Mouse (Mus musculus): Measurements from ENCODE around the gene Zfp804b. TPM values are rescaled to one million over a fixed set of nuclear protein-coding genes. Genes with fewer than 3 reads are reported as not detected.

Gene Zfp804b
- polyA plus RNA-seq, 1 experiment = not detected

GRCm38 (mm10) chr5:7276659-7277455 lies 67.7 kb downstream of the Zfp804b start:
- TF ChIP-seq POLR2A (IDR thresholded peaks at IDR 0.05; ENCODE audit: low read depth, low read length) = no peak
- no peak for TF ChIP-seq CTCF (conservative IDR thresholded peaks at IDR 0.05; ENCODE audit: insufficient read depth, insufficient read length, low read depth, low read length)
- no peaks in the 10 kb centered on the region for H3K27me3 ChIP-seq (replicated peaks; ENCODE audit: control insufficient read depth, insufficient read depth, low read length)
- DNase-seq = no peak
- no peaks in the 10 kb centered on the region for H3K4me1 ChIP-seq (ENCODE audit: control insufficient read depth, insufficient read depth, low read length)
- no peak overlapping the region for H3K27ac ChIP-seq (ENCODE audit: insufficient read depth, low read depth, low read length)
- WGBS = 82% methylated on average over 7 of the region's 7 CpGs
- H3K4me3 ChIP-seq (ENCODE audit: insufficient read depth, low read depth, low read length) = no peak overlapping the region
- no peaks in the 10 kb centered on the region for H3K36me3 ChIP-seq (ENCODE audit: control insufficient read depth, insufficient read depth, low read length)

GRCm38 (mm10) chr5:7177589-7177988 lies 167.0 kb downstream of the Zfp804b start:
- WGBS = 89% methylated on average over 9 of the region's 9 CpGs
- H3K36me3 ChIP-seq (ENCODE audit: control insufficient read depth, insufficient read depth, low read length) = no peaks in the 10 kb centered on the region

DNA sequence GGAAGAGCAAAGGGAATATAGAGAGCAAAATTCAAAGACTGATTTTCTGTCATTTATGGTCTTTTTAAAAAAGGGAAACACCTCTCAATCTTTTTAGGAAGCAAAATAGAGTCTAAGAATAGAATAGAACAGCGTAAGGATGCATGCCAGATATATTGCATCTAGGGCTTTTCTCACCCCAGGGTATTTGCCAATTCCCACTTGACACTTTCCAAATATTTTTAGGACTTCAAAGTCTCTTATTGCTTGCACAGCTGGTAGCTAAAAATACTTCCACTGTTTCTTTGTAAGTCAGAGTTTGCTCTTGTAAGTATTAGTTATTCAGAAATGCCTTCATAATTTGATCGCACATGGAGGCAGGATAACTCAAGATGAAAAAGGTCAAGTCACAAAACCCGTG lies 204.9 kb downstream of the Zfp804b start:
- WGBS = 71% methylated on average over 3 of the region's 3 CpGs
- Histone ChIP-seq H3K36me3 (ENCODE audit: control insufficient read depth, insufficient read depth, low read length) (no peaks in the 10 kb centered on the region), H3K27ac (ENCODE audit: insufficient read depth, low read depth, low read length) (no peak overlapping the region), H3K27me3 (replicated peaks; ENCODE audit: control insufficient read depth, insufficient read depth, low read length) (no peaks in the 10 kb centered on the region), H3K4me1 (ENCODE audit: control insufficient read depth, insufficient read depth, low read length) (no peaks in the 10 kb centered on the region), H3K4me3 (ENCODE audit: insufficient read depth, low read depth, low read length) (no peak overlapping the region)
- no peak for DNase-seq
- TF ChIP-seq CTCF (conservative IDR thresholded peaks at IDR 0.05; ENCODE audit: insufficient read depth, insufficient read length, low read depth, low read length) (no peak), POLR2A (IDR thresholded peaks at IDR 0.05; ENCODE audit: low read depth, low read length) (no peak)

More at GRCm38 (mm10) chr5:7177589-7177988, 167.0 kb downstream of the Zfp804b start:
- H3K4me3 ChIP-seq (ENCODE audit: insufficient read depth, low read depth, low read length) = no peak overlapping the region
- H3K27me3 ChIP-seq (replicated peaks; ENCODE audit: control insufficient read depth, insufficient read depth, low read length) = no peaks in the 10 kb centered on the region
- no peak overlapping the region for H3K27ac ChIP-seq (ENCODE audit: insufficient read depth, low read depth, low read length)
- H3K4me1 ChIP-seq (ENCODE audit: control insufficient read depth, insufficient read depth, low read length) = no peaks in the 10 kb centered on the region
- no peak for DNase-seq
- no peak for TF ChIP-seq POLR2A (IDR thresholded peaks at IDR 0.05; ENCODE audit: low read depth, low read length)
- TF ChIP-seq CTCF (conservative IDR thresholded peaks at IDR 0.05; ENCODE audit: insufficient read depth, insufficient read length, low read depth, low read length) = no peak

DNA sequence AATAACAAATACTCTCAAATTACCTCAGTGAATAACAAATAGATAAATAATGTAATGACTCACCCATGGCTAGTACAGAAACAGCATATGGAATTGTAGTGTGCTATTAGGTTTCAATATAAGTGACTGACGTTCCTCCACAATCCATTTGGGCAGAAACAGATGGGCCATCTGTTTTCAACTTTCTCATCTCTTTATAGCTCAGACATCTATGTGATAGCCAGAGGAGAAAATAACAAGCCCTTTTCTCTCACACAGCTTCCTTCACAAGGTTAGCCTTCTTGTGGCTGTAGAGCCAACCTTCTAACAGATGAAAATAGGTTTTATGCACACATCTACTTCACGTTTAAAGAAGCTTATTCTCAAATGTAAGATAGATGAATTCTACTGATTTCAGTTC lies 242.2 kb downstream of the Zfp804b start:
- Histone ChIP-seq H3K36me3 (ENCODE audit: control insufficient read depth, insufficient read depth, low read length) (no peaks in the 10 kb centered on the region), H3K27me3 (replicated peaks; ENCODE audit: control insufficient read depth, insufficient read depth, low read length) (no peaks in the 10 kb centered on the region; the same call in 1 of the 2 replicates), H3K4me1 (ENCODE audit: control insufficient read depth, insufficient read depth, low read length) (no peaks in the 10 kb centered on the region), H3K4me3 (ENCODE audit: insufficient read depth, low read depth, low read length) (no peak overlapping the region), H3K27ac (ENCODE audit: insufficient read depth, low read depth, low read length) (no peak overlapping the region)
- no peak for DNase-seq
- WGBS = 54% methylated on average over 2 of the region's 2 CpGs
- TF ChIP-seq CTCF (conservative IDR thresholded peaks at IDR 0.05; ENCODE audit: insufficient read depth, insufficient read length, low read depth, low read length) (no peak), POLR2A (IDR thresholded peaks at IDR 0.05; ENCODE audit: low read depth, low read length) (no peak)

GRCm38 (mm10) chr5:7073936-7074631 lies 270.5 kb downstream of the Zfp804b start:
- Histone ChIP-seq H3K4me3 (ENCODE audit: insufficient read depth, low read depth, low read length) (no peak overlapping the region), H3K36me3 (ENCODE audit: control insufficient read depth, insufficient read depth, low read length) (no peaks in the 10 kb centered on the region), H3K4me1 (ENCODE audit: control insufficient read depth, insufficient read depth, low read length) (no peaks in the 10 kb centered on the region), H3K27me3 (replicated peaks; ENCODE audit: control insufficient read depth, insufficient read depth, low read length) (no peaks in the 10 kb centered on the region), H3K27ac (ENCODE audit: insufficient read depth, low read depth, low read length) (no peak overlapping the region)
- WGBS = 76% methylated on average over 1 of the region's 1 CpGs
- no peak for DNase-seq
- TF ChIP-seq CTCF (conservative IDR thresholded peaks at IDR 0.05; ENCODE audit: insufficient read depth, insufficient read length, low read depth, low read length) (no peak), POLR2A (IDR thresholded peaks at IDR 0.05; ENCODE audit: low read depth, low read length) (no peak)

GRCm38 (mm10) chr5:7007468-7007867 lies 337.1 kb downstream of the Zfp804b start:
- no peak for TF ChIP-seq CTCF (conservative IDR thresholded peaks at IDR 0.05; ENCODE audit: insufficient read depth, insufficient read length, low read depth, low read length)
- TF ChIP-seq POLR2A (IDR thresholded peaks at IDR 0.05; ENCODE audit: low read depth, low read length) = no peak
- WGBS = 31% methylated on average over 3 of the region's 3 CpGs
- DNase-seq = no peak

GRCm38 (mm10) chr5:6983993-6984392 lies 360.6 kb downstream of the Zfp804b start:
- no peaks in the 10 kb centered on the region for H3K36me3 ChIP-seq (ENCODE audit: control insufficient read depth, insufficient read depth, low read length)
- 80% methylated on average over 4 of the region's 4 CpGs for WGBS
- H3K4me1 ChIP-seq (ENCODE audit: control insufficient read depth, insufficient read depth, low read length) = no peaks in the 10 kb centered on the region
- H3K4me3 ChIP-seq (ENCODE audit: insufficient read depth, low read depth, low read length) = no peak overlapping the region
- H3K27ac ChIP-seq (ENCODE audit: insufficient read depth, low read depth, low read length) = no peak overlapping the region
- H3K27me3 ChIP-seq (replicated peaks; ENCODE audit: control insufficient read depth, insufficient read depth, low read length) = no peaks in the 10 kb centered on the region
- no peak for DNase-seq
- no peak for TF ChIP-seq CTCF (conservative IDR thresholded peaks at IDR 0.05; ENCODE audit: insufficient read depth, insufficient read length, low read depth, low read length)
- no peak for TF ChIP-seq POLR2A (IDR thresholded peaks at IDR 0.05; ENCODE audit: low read depth, low read length)

More at GRCm38 (mm10) chr5:7007468-7007867, 337.1 kb downstream of the Zfp804b start:
- H3K4me1 ChIP-seq (ENCODE audit: control insufficient read depth, insufficient read depth, low read length) = no peaks in the 10 kb centered on the region
- H3K27me3 ChIP-seq (replicated peaks; ENCODE audit: control insufficient read depth, insufficient read depth, low read length) = no peaks in the 10 kb centered on the region
- no peaks in the 10 kb centered on the region for H3K36me3 ChIP-seq (ENCODE audit: control insufficient read depth, insufficient read depth, low read length)
- H3K27ac ChIP-seq (ENCODE audit: insufficient read depth, low read depth, low read length) = no peak overlapping the region
- H3K4me3 ChIP-seq (ENCODE audit: insufficient read depth, low read depth, low read length) = no peak overlapping the region
